Mouse (Mus musculus) hindbrain, embryonic 11.5 days (tissue): ENCODE measurements at regions not wholly inside any gene's neighbourhood (a gene's known extent, or its start where the extent isn't known, plus 50 kb on each side); places are given as distances from the start of the nearest gene placed in this dataset.

ENCODE experiments used
- ATAC-seq: fragments of 200-750 bp; cut with Nextera tagmentation; 2 replicates; pipeline ENCODE4 v1.8.0; 2017; ENCODE audit warnings: mild to moderate bottlenecking, moderate TSS enrichment, moderate library complexity; ENCODE audit not compliant: low FRiP score
- DNase-seq: peaks from one replicate; pipeline ENCODE4 v3.0.0-alpha.2; 2015; ENCODE audit warnings: low spot score
- H3K27ac ChIP-seq: fragments of 300-500 bp; sonication (generic); 2 replicates; pipeline ENCODE4 v1.5.1; 2014; ENCODE audit warnings: mild to moderate bottlenecking, low read depth, low read length
- H3K27me3 ChIP-seq: fragments of 300-500 bp; sonication (generic); 2 replicates; pipeline ENCODE4 v1.6.1; 2014; ENCODE audit warnings: mild to moderate bottlenecking, low read length, moderate library complexity, mixed read lengths; ENCODE audit not compliant: control insufficient read depth, insufficient read depth
- H3K36me3 ChIP-seq: fragments of 300-500 bp; sonication (generic); 2 replicates; pipeline ENCODE4 v1.6.1; 2014; ENCODE audit warnings: mild to moderate bottlenecking, low read length, moderate library complexity, mixed read lengths; ENCODE audit not compliant: control insufficient read depth, insufficient read depth
- H3K4me1 ChIP-seq: fragments of 300-500 bp; sonication (generic); replicated peaks from 2 replicates; pipeline ENCODE4 v1.6.1; 2014; ENCODE audit warnings: low read length, mixed read lengths; ENCODE audit not compliant: control insufficient read depth, insufficient read depth
- H3K4me2 ChIP-seq: fragments of 300-500 bp; sonication (generic); replicated peaks from 2 replicates; pipeline ENCODE4 v1.6.1; 2014; ENCODE audit warnings: mild to moderate bottlenecking, low read depth, low read length
- H3K4me3 ChIP-seq: fragments of 300-500 bp; sonication (generic); 2 replicates; pipeline ENCODE4 v1.5.1; 2014; ENCODE audit warnings: low read depth, low read length
- H3K9ac ChIP-seq: fragments of 300-500 bp; sonication (generic); 2 replicates; pipeline ENCODE4 v1.6.1; 2014; ENCODE audit warnings: low read depth, low read length
- H3K9me3 ChIP-seq: fragments of 300-500 bp; sonication (generic); 2 replicates; pipeline ENCODE4 v1.6.1; 2016; ENCODE audit warnings: low read length; ENCODE audit not compliant: control insufficient read depth
- WGBS: fragments of 180-500 bp; shearing (Covaris S2); extraction: QIAGEN DNeasy Blood & Tissue Kit; methylation state at CpG from one replicate; pipeline ENCODE4 v1.1.7; 2014; 5-methylcytosine and 5-hydroxymethylcytosine counted together

DNA sequence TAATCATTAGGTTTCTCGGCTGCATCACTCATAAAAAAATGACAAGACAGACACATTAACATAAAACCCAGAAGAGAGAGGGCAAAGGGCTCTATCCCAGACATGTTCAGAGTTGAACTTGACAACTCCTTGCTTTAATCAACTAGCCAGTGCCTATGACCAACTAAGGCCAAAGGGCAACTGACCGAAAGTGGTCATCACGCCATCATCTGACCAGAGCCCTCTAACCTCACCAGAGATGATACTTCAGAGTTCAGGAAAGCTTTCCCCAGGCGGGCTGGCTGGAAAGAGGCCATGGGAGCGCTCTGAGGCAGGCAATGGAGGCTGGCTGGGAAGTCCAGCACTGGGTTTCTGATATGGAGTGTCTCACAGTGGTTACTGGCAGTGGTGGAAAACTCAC is 80.6 kb downstream of the Dad1 start:
- H3K9me3 ChIP-seq = no peaks in the 10 kb centered on the region
- H3K4me2 ChIP-seq = no peak overlapping the region
- no peaks in the 10 kb centered on the region for H3K4me1 ChIP-seq
- no peak for DNase-seq
- 91% methylated on average over 5 of the region's 5 CpGs for WGBS
- no peak for ATAC-seq
- no peaks in the 10 kb centered on the region for H3K27me3 ChIP-seq
- H3K9ac ChIP-seq = no peak overlapping the region
- no peak overlapping the region for H3K4me3 ChIP-seq
- no peak overlapping the region for H3K27ac ChIP-seq
- H3K36me3 ChIP-seq = no peaks in the 10 kb centered on the region

DNA sequence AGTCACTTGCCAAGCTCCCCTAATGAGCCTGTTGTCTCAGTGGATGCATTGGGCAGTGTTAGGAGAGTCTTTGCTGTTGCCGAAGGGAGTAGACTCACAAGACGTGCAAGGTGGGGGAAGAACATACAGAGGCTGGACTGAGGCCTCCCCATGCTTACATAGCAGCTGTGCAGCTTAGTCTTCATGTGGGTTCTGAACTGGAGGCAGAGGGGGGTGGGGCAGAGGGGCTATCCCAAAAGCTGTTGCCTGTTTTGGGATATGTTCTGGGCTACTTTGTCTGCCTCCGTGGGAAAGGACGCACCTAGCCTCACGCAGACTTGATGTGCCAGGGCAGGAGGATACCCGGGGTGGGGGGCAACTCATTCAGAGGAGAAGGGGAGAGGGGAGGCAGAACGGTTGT is 84.7 kb downstream of the Dad1 start:
- H3K9ac ChIP-seq = no peak overlapping the region
- H3K27me3 ChIP-seq = no peaks in the 10 kb centered on the region
- no peak overlapping the region for H3K4me3 ChIP-seq
- 92% methylated on average over 7 of the region's 7 CpGs for WGBS
- ATAC-seq (no peak), DNase-seq (no peak)
- no peaks in the 10 kb centered on the region for H3K36me3 ChIP-seq
- no peak overlapping the region for H3K27ac ChIP-seq
- H3K4me2 ChIP-seq = no peak overlapping the region
- no peaks in the 10 kb centered on the region for H3K4me1 ChIP-seq
- no peaks in the 10 kb centered on the region for H3K9me3 ChIP-seq

DNA sequence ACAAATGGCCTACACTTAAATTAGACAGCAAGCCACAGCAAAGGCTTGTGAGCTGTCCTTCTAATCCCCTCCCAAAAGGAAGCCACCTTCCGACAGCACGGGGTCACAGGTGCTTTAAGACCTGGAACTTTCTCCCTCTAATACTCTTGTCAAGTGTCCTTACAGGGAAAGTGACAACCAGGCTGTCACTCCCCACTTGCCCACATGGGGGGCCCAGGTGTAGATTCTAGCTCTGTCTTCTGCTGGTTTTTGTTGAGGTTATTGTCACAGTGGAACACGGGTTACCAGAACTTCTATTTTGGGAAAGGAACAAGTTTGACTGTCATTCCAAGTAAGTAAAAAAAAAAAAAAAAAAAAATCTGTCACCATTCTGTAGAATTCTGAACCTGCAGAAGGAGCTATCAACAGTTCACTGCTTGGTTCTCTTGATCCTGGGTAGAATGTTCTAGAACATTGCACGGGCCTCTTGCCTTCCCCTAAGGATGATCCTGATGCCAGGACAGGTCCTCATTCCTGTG is 85.4 kb downstream of the Dad1 start:
- ATAC-seq = no peak
- no peaks in the 10 kb centered on the region for H3K4me1 ChIP-seq
- no peak overlapping the region for H3K4me2 ChIP-seq
- H3K27ac ChIP-seq = no peak overlapping the region
- no peaks in the 10 kb centered on the region for H3K9me3 ChIP-seq
- DNase-seq = no peak
- no peak overlapping the region for H3K9ac ChIP-seq
- no peak overlapping the region for H3K4me3 ChIP-seq
- H3K27me3 ChIP-seq = no peaks in the 10 kb centered on the region
- H3K36me3 ChIP-seq = no peaks in the 10 kb centered on the region
- WGBS = 82% methylated on average over 4 of the region's 4 CpGs

DNA sequence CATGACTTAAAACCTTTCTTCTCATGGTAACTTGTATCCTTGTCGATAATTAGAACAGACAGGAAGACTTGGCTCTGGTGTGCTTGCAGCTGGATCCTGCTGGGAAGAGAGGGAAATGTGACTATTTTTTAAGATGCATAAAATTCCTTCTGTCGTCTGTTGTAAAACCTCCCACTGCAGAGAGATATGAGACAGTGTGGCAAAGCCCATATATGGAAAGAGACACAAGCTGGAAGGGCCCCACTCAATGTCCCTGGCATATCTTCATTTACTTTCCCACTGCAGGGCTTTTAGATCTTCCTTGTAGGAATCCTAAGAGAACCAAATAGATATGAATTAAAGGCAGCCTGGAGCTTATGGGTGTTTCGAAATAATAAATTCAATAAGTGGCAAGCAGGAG is 87.8 kb downstream of the Dad1 start:
- ATAC-seq = no peak
- no peaks in the 10 kb centered on the region for H3K27me3 ChIP-seq
- H3K9ac ChIP-seq = no peak overlapping the region
- DNase-seq = no peak
- H3K4me1 ChIP-seq = no peaks in the 10 kb centered on the region
- H3K9me3 ChIP-seq = no peaks in the 10 kb centered on the region
- no peak overlapping the region for H3K27ac ChIP-seq
- no peaks in the 10 kb centered on the region for H3K36me3 ChIP-seq
- WGBS = 72% methylated on average over 3 of the region's 3 CpGs
- H3K4me2 ChIP-seq = no peak overlapping the region
- H3K4me3 ChIP-seq = no peak overlapping the region

DNA sequence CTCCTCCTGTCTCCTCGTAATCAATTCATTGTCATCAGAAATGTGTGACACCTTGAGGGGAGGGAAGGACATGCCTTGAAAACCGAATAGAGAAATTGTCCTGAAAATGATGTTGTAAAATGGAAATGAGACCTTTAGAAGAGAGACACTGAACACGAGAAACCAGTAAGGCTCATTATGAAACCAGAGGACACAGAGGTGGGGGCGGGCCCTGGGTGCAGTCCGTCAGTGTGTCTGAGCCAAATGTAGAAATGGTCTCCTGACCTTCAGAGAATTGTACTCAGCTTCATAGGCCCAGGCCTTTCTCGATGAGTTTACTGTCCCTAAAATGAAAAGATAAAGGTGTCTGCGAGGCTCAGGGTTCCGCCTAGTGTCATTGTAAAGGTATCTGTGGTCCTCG is 89.0 kb downstream of the Dad1 start:
- Histone ChIP-seq H3K4me2 (no peak overlapping the region), H3K4me1 (no peaks in the 10 kb centered on the region), H3K9me3 (no peaks in the 10 kb centered on the region), H3K36me3 (no peaks in the 10 kb centered on the region), H3K27me3 (no peaks in the 10 kb centered on the region), H3K27ac (no peak overlapping the region), H3K4me3 (no peak overlapping the region), H3K9ac (no peak overlapping the region)
- 86% methylated on average over 9 of the region's 9 CpGs for WGBS
- no peak for DNase-seq
- no peak for ATAC-seq

DNA sequence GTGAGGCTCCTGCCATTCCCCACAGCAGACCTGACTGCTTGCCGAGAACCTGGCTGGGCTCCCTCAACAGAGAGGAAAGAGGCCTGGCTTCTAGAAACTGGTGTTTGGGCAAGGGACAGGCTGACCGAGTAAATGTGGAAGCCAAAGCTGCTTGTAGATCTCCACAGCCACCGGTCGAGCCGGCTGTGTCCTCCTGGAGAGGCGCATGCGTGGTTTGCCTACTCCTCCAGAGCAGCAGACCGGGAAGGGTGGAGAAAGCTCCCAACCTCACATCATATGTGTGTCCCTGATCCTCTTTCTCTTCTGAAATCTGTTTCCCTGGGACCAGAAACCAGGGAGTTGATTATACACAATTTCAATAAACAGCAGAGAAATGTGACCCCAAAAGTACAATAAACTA is 92.0 kb downstream of the Dad1 start:
- DNase-seq = no peak
- no peak for ATAC-seq
- no peak overlapping the region for H3K4me3 ChIP-seq
- no peaks in the 10 kb centered on the region for H3K4me1 ChIP-seq
- no peaks in the 10 kb centered on the region for H3K36me3 ChIP-seq
- H3K27me3 ChIP-seq = no peaks in the 10 kb centered on the region
- H3K9ac ChIP-seq = no peak overlapping the region
- no peaks in the 10 kb centered on the region for H3K9me3 ChIP-seq
- H3K4me2 ChIP-seq = no peak overlapping the region
- WGBS = 82% methylated on average over 8 of the region's 8 CpGs
- H3K27ac ChIP-seq = no peak overlapping the region

DNA sequence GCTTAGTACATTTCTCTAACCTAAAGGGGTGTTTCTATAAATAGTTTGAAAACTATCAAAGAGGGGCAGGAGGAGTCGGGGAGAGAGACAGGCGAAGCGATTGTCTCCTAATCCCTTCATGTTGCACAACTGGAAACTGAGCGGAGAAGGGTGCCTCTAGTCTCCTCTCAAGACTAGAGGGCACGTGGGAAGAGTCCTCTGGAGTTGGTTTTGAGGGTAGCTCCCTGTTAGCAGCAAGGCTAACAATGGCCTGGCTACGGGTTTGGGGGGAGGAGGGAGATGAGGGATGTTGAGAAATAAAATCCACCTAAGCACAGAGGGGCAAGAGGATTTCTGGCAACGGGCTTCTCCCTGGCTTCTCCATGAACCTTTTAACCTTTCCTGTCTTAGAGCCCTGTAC is 92.7 kb downstream of the Dad1 start:
- 78% methylated on average over 7 of the region's 7 CpGs for WGBS
- no peak overlapping the region for H3K27ac ChIP-seq
- DNase-seq (no peak), ATAC-seq (no peak)
- no peak overlapping the region for H3K9ac ChIP-seq
- H3K9me3 ChIP-seq = no peaks in the 10 kb centered on the region
- no peak overlapping the region for H3K4me3 ChIP-seq
- H3K4me1 ChIP-seq = no peaks in the 10 kb centered on the region
- no peaks in the 10 kb centered on the region for H3K36me3 ChIP-seq
- H3K27me3 ChIP-seq = no peaks in the 10 kb centered on the region
- H3K4me2 ChIP-seq = no peak overlapping the region

DNA sequence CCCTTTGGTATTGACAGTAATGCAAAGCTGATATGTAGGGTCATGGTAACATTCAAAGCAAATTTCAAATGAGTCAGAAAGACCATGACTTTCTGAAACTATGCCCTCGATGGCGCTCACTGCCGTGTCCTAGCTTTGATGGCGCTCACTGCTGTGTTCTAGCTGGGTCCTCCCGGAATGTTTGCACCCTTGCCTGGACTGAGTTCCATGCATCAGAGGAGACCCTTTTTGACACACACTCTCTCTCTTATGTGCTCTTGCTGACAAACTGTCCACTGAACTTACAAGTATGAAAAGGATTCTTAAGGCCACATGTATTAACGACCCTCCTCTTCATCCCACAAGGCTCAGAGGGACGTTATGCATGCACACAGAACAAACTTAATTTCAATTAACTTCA is 94.1 kb downstream of the Dad1 start:
- Histone ChIP-seq H3K27me3 (no peaks in the 10 kb centered on the region), H3K4me2 (no peak overlapping the region), H3K4me1 (no peaks in the 10 kb centered on the region), H3K4me3 (no peak overlapping the region), H3K9me3 (no peaks in the 10 kb centered on the region), H3K36me3 (no peaks in the 10 kb centered on the region), H3K27ac (no peak overlapping the region), H3K9ac (no peak overlapping the region)
- 95% methylated on average over 7 of the region's 7 CpGs for WGBS
- DNase-seq = no peak
- no peak for ATAC-seq

DNA sequence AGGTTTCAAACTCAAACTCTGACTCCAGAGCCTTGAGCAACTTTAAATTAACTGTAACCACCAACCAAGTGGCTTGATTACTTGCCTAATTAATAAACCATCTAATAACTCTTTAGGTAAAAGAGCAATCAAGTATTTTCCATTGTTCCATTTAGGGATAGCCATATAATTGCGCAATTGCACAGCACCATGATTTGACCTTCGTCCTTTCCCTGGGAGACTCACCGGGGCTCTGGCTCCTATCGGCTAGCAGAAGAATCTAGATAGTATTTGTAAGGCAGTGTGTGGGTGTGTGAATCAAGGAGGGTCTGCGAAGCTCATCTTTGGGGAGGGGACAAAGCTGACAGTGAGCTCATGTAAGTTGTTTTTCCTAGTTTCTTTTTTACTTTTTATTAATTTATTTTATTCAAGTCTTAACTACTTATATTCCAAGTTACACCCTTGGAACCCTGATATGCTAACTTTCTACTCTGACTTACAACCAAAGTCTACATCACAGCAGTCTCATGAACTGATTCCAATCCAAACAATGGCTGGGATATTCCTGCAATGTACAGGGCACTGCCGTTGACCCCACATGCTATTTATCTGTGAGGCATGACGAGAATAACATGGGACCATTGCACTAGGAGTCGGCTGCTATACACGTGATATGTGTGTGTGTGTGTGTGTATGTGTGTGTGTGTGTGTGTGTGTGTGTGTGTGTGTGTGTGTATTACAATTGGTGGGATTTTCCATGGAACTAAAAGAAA is 95.5 kb downstream of the Dad1 start:
- Histone ChIP-seq H3K27me3 (no peaks in the 10 kb centered on the region), H3K4me3 (no peak overlapping the region), H3K9ac (no peak overlapping the region), H3K36me3 (no peaks in the 10 kb centered on the region), H3K4me2 (no peak overlapping the region), H3K9me3 (no peaks in the 10 kb centered on the region), H3K4me1 (no peaks in the 10 kb centered on the region), H3K27ac (no peak overlapping the region)
- WGBS = 88% methylated on average over 9 of the region's 9 CpGs
- ATAC-seq (no peak), DNase-seq (no peak)
